Mouse (Mus musculus): Measurements from ENCODE around the gene Reg4. TPM values are rescaled to one million over a fixed set of nuclear protein-coding genes. Genes with fewer than 3 reads are reported as not detected.

Reg4 gene
- polyA plus RNA-seq, 1 experiment from 2014 or later: not detected

- Histone ChIP-seq H3K27me3 (no peaks in the 10 kb centered on the region), H3K4me2 (replicated peaks) (no peak overlapping the region), H3K27ac (replicated peaks) (no peak overlapping the region), H3K4me3 (replicated peaks) (no peak overlapping the region), H3K9ac (no peak overlapping the region), H3K9me3 (replicated peaks) (no peaks in the 10 kb centered on the region), H3K4me1 (no peaks in the 10 kb centered on the region), H3K36me3 (no peaks in the 10 kb centered on the region)
- 86% methylated on average over 5 of the region's 5 CpGs for WGBS
- no peak for ATAC-seq (ENCODE audit: insufficient number of reproducible peaks, low FRiP score, low TSS enrichment, low read depth)
Observed at GRCm38 (mm10) chr3:98237240-98237639, 15.3 kb downstream of the Reg4 start.

GRCm38 (mm10) chr3:98238150-98238549, 16.2 kb downstream of the Reg4 start:
- 49% methylated on average over 3 of the region's 3 CpGs for whole genome bisulfite sequencing
- Histone ChIP-seq H3K4me1 (no peaks in the 10 kb centered on the region), H3K4me2 (replicated peaks) (no peak overlapping the region), H3K27me3 (no peaks in the 10 kb centered on the region), H3K9me3 (replicated peaks) (no peaks in the 10 kb centered on the region), H3K36me3 (no peaks in the 10 kb centered on the region), H3K27ac (replicated peaks) (no peak overlapping the region), H3K4me3 (replicated peaks) (no peak overlapping the region), H3K9ac (no peak overlapping the region)
- ATAC-seq (ENCODE audit: insufficient number of reproducible peaks, low FRiP score, low TSS enrichment, low read depth): no peak

- Histone ChIP-seq H3K36me3 (no peaks in the 10 kb centered on the region), H3K27ac (replicated peaks) (no peak overlapping the region), H3K9me3 (replicated peaks) (no peaks in the 10 kb centered on the region), H3K4me1 (no peaks in the 10 kb centered on the region), H3K4me2 (replicated peaks) (no peak overlapping the region), H3K4me3 (replicated peaks) (no peak overlapping the region), H3K27me3 (no peaks in the 10 kb centered on the region), H3K9ac (no peak overlapping the region)
- 70% methylated on average over 3 of the region's 3 CpGs for WGBS
- ATAC-seq (ENCODE audit: insufficient number of reproducible peaks, low FRiP score, low TSS enrichment, low read depth): no peak
Observed at GRCm38 (mm10) chr3:98242051-98242450, 20.1 kb downstream of the Reg4 start.

GRCm38 (mm10) chr3:98242458-98243037, 20.6 kb downstream of the Reg4 start:
- no peak overlapping the region for H3K9ac ChIP-seq
- no peaks in the 10 kb centered on the region for H3K4me1 ChIP-seq
- no peaks in the 10 kb centered on the region for H3K27me3 ChIP-seq
- WGBS: 63% methylated on average over 8 of the region's 8 CpGs
- no peaks in the 10 kb centered on the region for H3K9me3 ChIP-seq (replicated peaks)
- H3K36me3 ChIP-seq: no peaks in the 10 kb centered on the region
- H3K27ac ChIP-seq (replicated peaks): no peak overlapping the region
- no peak for ATAC-seq (ENCODE audit: insufficient number of reproducible peaks, low FRiP score, low TSS enrichment, low read depth)
- no peak overlapping the region for H3K4me3 ChIP-seq (replicated peaks)
- H3K4me2 ChIP-seq (replicated peaks): no peak overlapping the region

- no peak overlapping the region for H3K4me2 ChIP-seq (replicated peaks)
- no peak overlapping the region for H3K9ac ChIP-seq
- H3K9me3 ChIP-seq (replicated peaks): no peaks in the 10 kb centered on the region
- no peaks in the 10 kb centered on the region for H3K27me3 ChIP-seq
- no peak for ATAC-seq (ENCODE audit: insufficient number of reproducible peaks, low FRiP score, low TSS enrichment, low read depth)
- H3K36me3 ChIP-seq: no peaks in the 10 kb centered on the region
- H3K4me1 ChIP-seq: no peaks in the 10 kb centered on the region
- 7% methylated on average over 8 of the region's 8 CpGs for WGBS
- no peak overlapping the region for H3K27ac ChIP-seq (replicated peaks)
- H3K4me3 ChIP-seq (replicated peaks): no peak overlapping the region
Observed at GRCm38 (mm10) chr3:98245892-98246291, 23.9 kb downstream of the Reg4 start.

- H3K4me3 ChIP-seq (replicated peaks): no peak overlapping the region
- WGBS: 46% methylated on average over 7 of the region's 7 CpGs
- no peak overlapping the region for H3K9ac ChIP-seq
- H3K36me3 ChIP-seq: no peaks in the 10 kb centered on the region
- no peaks in the 10 kb centered on the region for H3K27me3 ChIP-seq
- ATAC-seq (ENCODE audit: insufficient number of reproducible peaks, low FRiP score, low TSS enrichment, low read depth): no peak
- no peaks in the 10 kb centered on the region for H3K9me3 ChIP-seq (replicated peaks)
- H3K27ac ChIP-seq (replicated peaks): no peak overlapping the region
- no peaks in the 10 kb centered on the region for H3K4me1 ChIP-seq
- no peak overlapping the region for H3K4me2 ChIP-seq (replicated peaks)
Observed at GRCm38 (mm10) chr3:98246985-98247751, 25.2 kb downstream of the Reg4 start.

- ATAC-seq (ENCODE audit: insufficient number of reproducible peaks, low FRiP score, low TSS enrichment, low read depth): no peak
- Histone ChIP-seq H3K4me3 (replicated peaks) (no peak overlapping the region), H3K9ac (no peak overlapping the region), H3K27ac (replicated peaks) (no peak overlapping the region), H3K9me3 (replicated peaks) (no peaks in the 10 kb centered on the region), H3K27me3 (no peaks in the 10 kb centered on the region), H3K4me1 (no peaks in the 10 kb centered on the region), H3K4me2 (replicated peaks) (no peak overlapping the region), H3K36me3 (no peaks in the 10 kb centered on the region)
- WGBS: 79% methylated on average over 2 of the region's 2 CpGs
Observed at GRCm38 (mm10) chr3:98249378-98249777, 27.4 kb downstream of the Reg4 start.

- no peak overlapping the region for H3K9ac ChIP-seq
- no peaks in the 10 kb centered on the region for H3K9me3 ChIP-seq (replicated peaks)
- no peak overlapping the region for H3K4me3 ChIP-seq (replicated peaks)
- no peaks in the 10 kb centered on the region for H3K36me3 ChIP-seq
- no peak overlapping the region for H3K27ac ChIP-seq (replicated peaks)
- ATAC-seq (ENCODE audit: insufficient number of reproducible peaks, low FRiP score, low TSS enrichment, low read depth): no peak
- H3K4me2 ChIP-seq (replicated peaks): no peak overlapping the region
- H3K27me3 ChIP-seq: no peaks in the 10 kb centered on the region
- no peaks in the 10 kb centered on the region for H3K4me1 ChIP-seq
- 68% methylated on average over 11 of the region's 11 CpGs for WGBS
Observed at GRCm38 (mm10) chr3:98249833-98250448, 28.0 kb downstream of the Reg4 start.

GRCm38 (mm10) chr3:98254059-98254458, 32.1 kb downstream of the Reg4 start:
- Histone ChIP-seq H3K36me3 (no peaks in the 10 kb centered on the region), H3K27me3 (no peaks in the 10 kb centered on the region), H3K27ac (replicated peaks) (no peak overlapping the region), H3K4me1 (peaks cover 3% of the 10 kb centered on the region), H3K9me3 (replicated peaks) (no peaks in the 10 kb centered on the region), H3K4me3 (replicated peaks) (no peak overlapping the region), H3K4me2 (replicated peaks) (no peak overlapping the region), H3K9ac (no peak overlapping the region)
- WGBS: 88% methylated on average over 2 of the region's 3 CpGs
- no peak for ATAC-seq (ENCODE audit: insufficient number of reproducible peaks, low FRiP score, low TSS enrichment, low read depth)

- no peak overlapping the region for H3K9ac ChIP-seq
- no peak for ATAC-seq (ENCODE audit: insufficient number of reproducible peaks, low FRiP score, low TSS enrichment, low read depth)
- H3K36me3 ChIP-seq: no peaks in the 10 kb centered on the region
- H3K4me2 ChIP-seq (replicated peaks): no peak overlapping the region
- H3K9me3 ChIP-seq (replicated peaks): no peaks in the 10 kb centered on the region
- 76% methylated on average over 8 of the region's 8 CpGs for WGBS
- no peak overlapping the region for H3K4me3 ChIP-seq (replicated peaks)
- H3K27ac ChIP-seq (replicated peaks): no peak overlapping the region
- H3K27me3 ChIP-seq: no peaks in the 10 kb centered on the region
- H3K4me1 ChIP-seq: peaks cover 11% of the 10 kb centered on the region
Observed at GRCm38 (mm10) chr3:98254656-98255583, 33.0 kb downstream of the Reg4 start.

- peak overlapping the region; percentile 78 for H3K27ac ChIP-seq (replicated peaks)
Observed at GRCm38 (mm10) chr3:98258723-98259122, 36.8 kb downstream of the Reg4 start.

More at GRCm38 (mm10) chr3:98258723-98259122, 36.8 kb downstream of the Reg4 start:
- no peak overlapping the region for H3K4me2 ChIP-seq (replicated peaks)
- no peaks in the 10 kb centered on the region for H3K27me3 ChIP-seq
- ATAC-seq (ENCODE audit: insufficient number of reproducible peaks, low FRiP score, low TSS enrichment, low read depth): no peak
- no peak overlapping the region for H3K9ac ChIP-seq
- H3K9me3 ChIP-seq (replicated peaks): no peaks in the 10 kb centered on the region
- H3K4me1 ChIP-seq: peaks cover 11% of the 10 kb centered on the region
- no peaks in the 10 kb centered on the region for H3K36me3 ChIP-seq
- WGBS: 41% methylated on average over 4 of the region's 4 CpGs
- no peak overlapping the region for H3K4me3 ChIP-seq (replicated peaks)

All from embryonic facial prominence, embryonic 15.5 days (tissue).